Mouse (Mus musculus) c-Kit-positive CD71-positive TER-119-positive erythroid progenitor cells, embryonic 14.5 days (primary cell): ENCODE data around the gene Sox11.

Experiments
- DNase-seq: peaks from one replicate; pipeline ENCODE4 v3.0.0-alpha.2; 2013; ENCODE audit warnings: low spot score

The Sox11 gene

GRCm38 (mm10) chr12:27341871-27342690, at the start of gene Sox11:
Gene Sox11 (minus strand): TSS chr12:27342574.
- DNase-seq, result no peak

GRCm38 (mm10) chr12:27391652-27392305, 49.4 kb upstream of the Sox11 start:
- no peak for DNase-seq

- no peak for DNase-seq
These were observed 48.1 kb upstream of the Sox11 start for GRCm38 (mm10) chr12:27390439-27390838.

GRCm38 (mm10) chr12:27389429-27389828, 47.1 kb upstream of the Sox11 start:
- DNase-seq, result no peak

- no peak for DNase-seq
These were observed 30.1 kb upstream of the Sox11 start for GRCm38 (mm10) chr12:27372505-27372904.

- no peak for DNase-seq
These were observed 28.4 kb upstream of the Sox11 start for GRCm38 (mm10) chr12:27370756-27371155.

- no peak for DNase-seq
These were observed 25.1 kb upstream of the Sox11 start for GRCm38 (mm10) chr12:27367476-27367875.

- no peak for DNase-seq
These were observed 21.7 kb upstream of the Sox11 start for GRCm38 (mm10) chr12:27363840-27364640.

GRCm38 (mm10) chr12:27357076-27357637, 14.8 kb upstream of the Sox11 start:
- no peak for DNase-seq

- no peak for DNase-seq
These were observed 14.2 kb upstream of the Sox11 start for GRCm38 (mm10) chr12:27356571-27356970.

- no peak for DNase-seq
These were observed 1.4 kb upstream of the Sox11 start for GRCm38 (mm10) chr12:27343606-27344410.

GRCm38 (mm10) chr12:27342691-27343605, 574 bp upstream of the Sox11 start:
- DNase-seq, result no peak

GRCm38 (mm10) chr12:27341130-27341870, 1.1 kb downstream of the Sox11 start:
- no peak for DNase-seq

- no peak for DNase-seq
These were observed 1.8 kb downstream of the Sox11 start for GRCm38 (mm10) chr12:27340451-27341035.

GRCm38 (mm10) chr12:27339171-27339751, 3.1 kb downstream of the Sox11 start:
- no peak for DNase-seq

- DNase-seq, result no peak
These were observed 3.6 kb downstream of the Sox11 start for GRCm38 (mm10) chr12:27338721-27339170.

- no peak for DNase-seq
These were observed 4.3 kb downstream of the Sox11 start for GRCm38 (mm10) chr12:27338116-27338515.

- DNase-seq, result no peak
These were observed 4.9 kb downstream of the Sox11 start for GRCm38 (mm10) chr12:27337482-27337881.

- DNase-seq, result no peak
These were observed 5.6 kb downstream of the Sox11 start for GRCm38 (mm10) chr12:27336801-27337200.
